Mouse (Mus musculus) brain, embryonic 14.5 days (tissue): ENCODE data around the gene Kbtbd2.

Source experiments
- CTCF ChIP-seq: fragments of 200-500 bp; IDR thresholded peaks from 2 replicates; pipeline ENCODE4 v1.5.1; 2012; ENCODE audit warnings: inconsistent platforms, mild to moderate bottlenecking, moderate library complexity, borderline replicate concordance; ENCODE audit not compliant: insufficient read depth, insufficient read length; ENCODE audit errors: extremely low read depth
- POLR2A ChIP-seq: fragments of 200-500 bp; IDR thresholded peaks from 2 replicates; pipeline ENCODE4 v1.6.1; 2012; ENCODE audit warnings: mild to moderate bottlenecking, inconsistent platforms, borderline replicate concordance; ENCODE audit not compliant: poor library complexity, insufficient read depth, insufficient read length, severe bottlenecking; ENCODE audit errors: extremely low read depth

DNA sequence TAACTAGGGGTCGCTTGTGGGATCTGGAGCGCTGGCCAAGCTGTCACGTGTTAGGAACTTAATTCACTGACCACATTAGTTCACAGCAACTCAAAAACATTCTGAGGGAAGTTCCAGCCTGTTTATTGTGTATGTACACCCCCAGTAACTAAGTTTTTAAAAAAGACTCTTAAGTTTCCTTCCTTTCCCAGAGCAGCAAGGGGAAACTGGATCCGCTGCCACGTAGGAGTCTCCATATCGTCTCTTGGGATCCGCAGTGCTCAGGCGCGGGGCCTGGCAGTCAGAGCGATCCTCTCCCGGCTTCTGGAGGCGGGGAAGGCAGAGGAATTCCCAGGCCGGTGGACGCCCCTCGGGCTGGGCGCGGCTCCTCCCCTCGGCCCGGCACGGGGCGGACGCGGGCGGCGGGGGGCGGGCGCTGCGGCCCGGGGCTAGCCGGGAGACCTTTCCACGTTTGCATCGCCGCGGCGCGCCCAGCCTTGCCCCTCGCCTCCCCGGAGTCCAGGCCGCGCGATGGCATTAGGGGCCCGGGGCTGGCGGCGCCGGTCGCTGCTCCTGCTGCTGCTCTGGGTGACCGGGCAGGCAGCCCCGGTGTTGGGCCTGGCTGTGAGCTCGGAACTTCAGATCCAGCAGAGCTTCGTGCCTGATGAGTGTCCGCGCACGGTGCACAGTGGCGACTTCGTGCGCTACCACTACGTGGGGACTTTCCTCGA, 34.2 kb upstream of the Kbtbd2 start, which contains the start of gene Fkbp9:
- TF ChIP-seq POLR2A, result no peak
- no peak for TF ChIP-seq CTCF
